Mouse (Mus musculus) subcutaneous adipose tissue, adult 2 months (tissue): Measurements from ENCODE around the gene 4930447F04Rik. TPM values are rescaled to one million over a fixed set of nuclear protein-coding genes. Genes with fewer than 3 reads are reported as not detected.

Experiments
- polyA plus RNA-seq: library from polyadenylated mRNA; depleted of rRNA; stranded (reverse); fragments of >200 nt; gene quantifications from 2 replicates; pipeline ENCODE4 v1.2.3, GENCODE M21; 2012; ENCODE audit warnings: low replicate concordance; rRNA removed

The 4930447F04Rik gene
- not detected in 2 replicates for polyA plus RNA-seq

DNA sequence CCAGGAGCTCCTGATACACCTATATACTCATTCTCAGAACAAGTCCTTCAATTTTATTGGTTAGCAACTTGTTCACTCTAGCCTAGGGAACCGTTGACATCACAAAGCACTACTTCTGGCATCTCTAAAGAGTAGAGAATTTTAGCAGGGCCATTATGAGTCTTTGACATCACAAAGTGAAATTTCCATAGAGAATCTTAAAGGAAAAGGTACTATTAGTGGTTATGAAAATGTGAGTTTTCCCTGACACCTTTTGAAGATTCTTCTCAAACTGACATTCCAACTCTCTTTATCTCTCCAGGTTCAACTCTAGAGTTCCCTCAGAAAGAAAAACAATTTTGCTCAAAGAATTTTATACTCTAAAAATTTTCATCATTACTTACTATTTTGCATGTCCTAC is at the start of gene 4930447F04Rik:
Gene 4930447F04Rik, minus strand, starts transcription at position 101 of the 400 bp plus-strand sequence.

